ENCODE assay signal across 9 mouse cellular contexts in the genomic region with DNA sequence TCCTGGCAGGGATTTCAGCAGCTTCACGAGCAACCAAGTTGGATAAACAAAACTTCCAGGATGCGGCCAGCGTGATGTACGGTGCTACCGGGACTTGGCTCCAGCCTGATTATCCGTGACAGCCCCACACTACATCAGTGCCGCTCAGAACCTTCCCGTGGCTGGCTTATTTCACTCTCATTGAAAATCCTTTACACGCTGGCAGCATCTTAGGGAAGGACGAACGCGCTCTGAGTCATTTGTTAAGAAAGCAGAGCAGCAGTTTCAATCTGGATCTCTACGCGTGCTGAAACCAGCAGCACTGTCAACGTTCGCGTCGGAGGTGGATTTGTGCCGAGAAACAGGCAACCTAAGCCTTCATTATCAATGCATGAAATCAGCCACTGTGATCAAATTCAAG.
A peak's percentile ranks its signal among the peaks of the same experiment; 100 is the strongest.
DNase-seq lines count a peak whose midpoint lies in the region; ATAC-seq and TF ChIP-seq lines count a peak whose summit lies in the region.
"Had no signal": no experiment of that assay in that cellular context is flagged by ENCODE, and none has a peak within 500 bp of the region (broad histone marks: within the 10 kb centered on the region; RNA-seq: fewer than 3 reads in every experiment).

No protein-coding gene starts in this region.

- peak overlapping the region; percentile 22 for H3K4me3 ChIP-seq in lung, embryonic 14.5 days (ENCODE audit: low read depth, low read length)
- peak overlapping the region; percentile 41 for H3K4me3 ChIP-seq in hindbrain, postnatal 0 days (ENCODE audit: low read length)
- H3K4me3 ChIP-seq in liver, postnatal 0 days (ENCODE audit: low read depth, low read length): no peak overlapping the region
- H3K4me3 ChIP-seq in stomach, embryonic 16.5 days (replicated peaks; ENCODE audit: low read length): peak overlapping the region; percentile 27

- no peak for ATAC-seq in lung, embryonic 14.5 days (ENCODE audit: insufficient read depth)
- ATAC-seq in hindbrain, postnatal 0 days: peak; percentile 65
- ATAC-seq in liver, postnatal 0 days: no peak
- ATAC-seq in stomach, embryonic 16.5 days (ENCODE audit: insufficient read depth, low FRiP score): no peak

- H3K9me3 ChIP-seq in lung, embryonic 14.5 days (ENCODE audit: low read depth, low read length): no peaks in the 10 kb centered on the region
- H3K9me3 ChIP-seq in hindbrain, postnatal 0 days (ENCODE audit: low read length): no peaks in the 10 kb centered on the region
- no peaks in the 10 kb centered on the region for H3K9me3 ChIP-seq in liver, postnatal 0 days (ENCODE audit: low read length)
- H3K9me3 ChIP-seq in stomach, embryonic 16.5 days (replicated peaks; ENCODE audit: control insufficient read depth, low read length): no peaks in the 10 kb centered on the region

- 21% methylated on average over 19 of the region's 19 CpGs for WGBS in lung, embryonic 14.5 days
- WGBS in hindbrain, postnatal 0 days: 15% methylated on average over 19 of the region's 19 CpGs
- 66% methylated on average over 19 of the region's 19 CpGs for WGBS in liver, postnatal 0 days (ENCODE audit: insufficient replicate concordance)
- WGBS in stomach, embryonic 16.5 days: 24% methylated on average over 19 of the region's 19 CpGs

- DNase-seq in adrenal gland, adult 8-10 months: peak; percentile 8
- no peak for DNase-seq in adrenal gland, postnatal 25 days
- peak; percentile 46 for DNase-seq in lung, embryonic 14.5 days
- DNase-seq in lung, postnatal 10 days: no peak
- DNase-seq in hindbrain, postnatal 0 days (ENCODE audit: low spot score): peak; percentile 68
- no peak for DNase-seq in liver, postnatal 0 days
- no peak for DNase-seq in ovary, adult 18-20 months (ENCODE audit: low spot score)

- TF ChIP-seq CTCF in lung, embryonic 14.5 days (IDR thresholded peaks at IDR 0.05; ENCODE audit: low read depth): no peak
- no peak for TF ChIP-seq CTCF in hindbrain, postnatal 0 days (IDR thresholded peaks at IDR 0.05; ENCODE audit: low read depth)
- no peak for TF ChIP-seq CTCF in liver, postnatal 0 days (IDR thresholded peaks at IDR 0.05; ENCODE audit: low read depth)

- peak overlapping the region; percentile 62 for H3K4me2 ChIP-seq in lung, embryonic 14.5 days
- peak overlapping the region; percentile 62 for H3K4me2 ChIP-seq in hindbrain, postnatal 0 days (ENCODE audit: low read depth, low read length)
- H3K4me2 ChIP-seq in liver, postnatal 0 days (ENCODE audit: low read depth, low read length): 0 out of 2 replicates have a peak overlapping the region, but pooled peaks have one; percentile 8
- peak overlapping the region; percentile 49 for H3K4me2 ChIP-seq in stomach, embryonic 16.5 days (ENCODE audit: low read depth, low read length)

- H3K27me3 ChIP-seq in lung, embryonic 14.5 days (ENCODE audit: insufficient read depth, low read length): no peaks in the 10 kb centered on the region
- H3K27me3 ChIP-seq in hindbrain, postnatal 0 days (ENCODE audit: insufficient read depth, low read length): no peaks in the 10 kb centered on the region
- no peaks in the 10 kb centered on the region for H3K27me3 ChIP-seq in liver, postnatal 0 days (ENCODE audit: insufficient read depth, low read length)
- H3K27me3 ChIP-seq in stomach, embryonic 16.5 days (ENCODE audit: control insufficient read depth, insufficient read depth, low read length): no peaks in the 10 kb centered on the region

- H3K36me3 ChIP-seq in lung, embryonic 14.5 days (ENCODE audit: insufficient read depth): no peaks in the 10 kb centered on the region
- no peaks in the 10 kb centered on the region for H3K36me3 ChIP-seq in hindbrain, postnatal 0 days (ENCODE audit: insufficient read depth, low read length)
- no peaks in the 10 kb centered on the region for H3K36me3 ChIP-seq in liver, postnatal 0 days (replicated peaks; ENCODE audit: insufficient read depth, low read length)
- H3K36me3 ChIP-seq in stomach, embryonic 16.5 days (ENCODE audit: control insufficient read depth, insufficient read depth, low read length): no peaks in the 10 kb centered on the region

- no peak overlapping the region for H3K9ac ChIP-seq in lung, embryonic 14.5 days
- peak overlapping the region; percentile 40 for H3K9ac ChIP-seq in hindbrain, postnatal 0 days (replicated peaks; ENCODE audit: low read length)
- H3K9ac ChIP-seq in liver, postnatal 0 days (replicated peaks): no peak overlapping the region
- H3K9ac ChIP-seq in stomach, embryonic 16.5 days (ENCODE audit: low read length): peak overlapping the region; percentile 49; the same call in 1 of the 2 replicates

- no peaks in the 10 kb centered on the region for H3K4me1 ChIP-seq in lung, embryonic 14.5 days (ENCODE audit: insufficient read depth)
- H3K4me1 ChIP-seq in hindbrain, postnatal 0 days (ENCODE audit: insufficient read depth, low read length): peaks cover 4% of the 10 kb centered on the region; the same call in 1 of the 2 replicates
- no peaks in the 10 kb centered on the region for H3K4me1 ChIP-seq in liver, postnatal 0 days (ENCODE audit: insufficient read depth)
- no peaks in the 10 kb centered on the region for H3K4me1 ChIP-seq in stomach, embryonic 16.5 days (ENCODE audit: control insufficient read depth, insufficient read depth, low read length)

- H3K27ac ChIP-seq in lung, embryonic 14.5 days (ENCODE audit: low read depth): no peak overlapping the region
- peak overlapping the region; percentile 60; the same call in 1 of the 2 replicates for H3K27ac ChIP-seq in hindbrain, postnatal 0 days
- no peak overlapping the region for H3K27ac ChIP-seq in liver, postnatal 0 days (ENCODE audit: low read depth)
- H3K27ac ChIP-seq in stomach, embryonic 16.5 days (ENCODE audit: low read length): no peak overlapping the region
- H3K27ac ChIP-seq: macrophage had no signal

- TF ChIP-seq EP300 in liver, postnatal 0 days (IDR thresholded peaks at IDR 0.05; ENCODE audit: low read depth): no peak

Comparison
In these comparisons a context has a peak if more than half of its experiments do, and no peak if none do; other contexts are left out.
1. DNase-seq: peak in adrenal gland, adult 8-10 months (single experiment), lung, embryonic 14.5 days (single experiment) and hindbrain, postnatal 0 days (single experiment); none in adrenal gland, postnatal 25 days (single experiment), lung, postnatal 10 days (single experiment), liver, postnatal 0 days (single experiment) and ovary, adult 18-20 months (single experiment).
2. H3K4me2 ChIP-seq: peak in every context shown above with its lines; median percentile 62 in lung, embryonic 14.5 days; 62 in hindbrain, postnatal 0 days; 49 in stomach, embryonic 16.5 days; 8 in liver, postnatal 0 days.
3. H3K9ac ChIP-seq: peak in hindbrain, postnatal 0 days (single experiment) and stomach, embryonic 16.5 days (single experiment); none in lung, embryonic 14.5 days (single experiment) and liver, postnatal 0 days (single experiment).